Mouse (Mus musculus) liver, adult 2 months (tissue): ENCODE results near the gene Cox19.

Experiments used
- CTCF ChIP-seq: fragments of 200-500 bp; IDR thresholded peaks from 2 replicates; pipeline ENCODE4 v1.5.1; 2011; ENCODE audit warnings: low read depth, low read length, control low read depth
- POLR2A ChIP-seq: fragments of 200-500 bp; IDR thresholded peaks from 2 replicates; pipeline ENCODE4 v1.6.1; 2011; ENCODE audit warnings: low read length, control low read depth; ENCODE audit not compliant: insufficient read depth; ENCODE audit errors: extremely low read depth

DNA sequence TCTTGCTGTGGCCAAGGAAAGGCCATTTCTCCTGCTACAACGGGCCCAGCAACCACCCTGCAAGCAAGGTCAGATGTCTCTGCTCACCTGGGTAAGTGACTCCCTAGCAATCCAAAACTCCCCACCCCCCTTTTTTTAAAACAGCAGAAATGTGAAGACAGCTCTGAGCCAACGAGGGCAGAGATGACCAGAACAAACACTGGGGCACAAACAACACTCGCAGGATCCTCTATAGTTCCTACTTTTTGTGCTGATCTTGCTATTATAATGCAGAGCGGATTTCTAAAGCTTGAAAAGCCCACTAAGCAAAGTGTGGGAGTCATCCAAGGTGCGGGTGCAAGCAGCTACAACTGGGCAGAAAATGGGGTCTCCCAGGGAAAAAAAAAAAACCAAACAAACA lies 19.9 kb upstream of the Cox19 start:
- 0 out of 2 replicates have a peak, but pooled peaks have one; percentile 5 for TF ChIP-seq POLR2A
- TF ChIP-seq CTCF, result no peak
